Mouse (Mus musculus) frontal cortex, postnatal 25 days (tissue): Measurements from ENCODE around the gene Gm5565.
"Not testable (repeated sequence)": the region's sequence is repeated elsewhere in the genome, so short reads cannot be mapped to it uniquely, and the experiment has no call there.

ENCODE experiments used
- DNase-seq, 2 experiments: peaks; one replicate each; pipeline ENCODE4 v3.0.0; 2022; ENCODE audit warnings: low spot score in 2 of 2

Gm5565 gene

DNA sequence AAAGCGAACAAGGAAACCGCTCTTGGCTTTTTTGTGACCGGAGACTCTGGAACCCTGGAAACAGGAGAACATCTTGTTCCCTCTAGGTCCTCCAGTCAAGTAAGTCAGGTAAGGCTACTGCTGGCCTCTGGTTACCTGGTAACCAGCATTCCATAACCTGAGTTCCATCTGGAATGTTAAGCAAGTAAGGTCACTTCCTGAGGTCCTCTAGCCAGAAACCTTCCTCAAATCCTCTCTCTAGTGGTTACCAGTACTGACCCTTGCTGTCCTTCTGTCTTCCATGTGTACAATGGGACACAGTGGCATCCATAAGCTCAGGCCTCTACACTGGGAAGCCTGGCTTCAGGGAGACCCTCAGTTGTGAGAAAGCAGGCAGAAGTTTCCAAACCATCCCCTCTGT, at the start of gene Gm5565:
TSS of gene Gm5565 (minus strand) at position 101 of the 400 bp plus-strand sequence.
- DNase-seq: not testable (repeated sequence)

DNA sequence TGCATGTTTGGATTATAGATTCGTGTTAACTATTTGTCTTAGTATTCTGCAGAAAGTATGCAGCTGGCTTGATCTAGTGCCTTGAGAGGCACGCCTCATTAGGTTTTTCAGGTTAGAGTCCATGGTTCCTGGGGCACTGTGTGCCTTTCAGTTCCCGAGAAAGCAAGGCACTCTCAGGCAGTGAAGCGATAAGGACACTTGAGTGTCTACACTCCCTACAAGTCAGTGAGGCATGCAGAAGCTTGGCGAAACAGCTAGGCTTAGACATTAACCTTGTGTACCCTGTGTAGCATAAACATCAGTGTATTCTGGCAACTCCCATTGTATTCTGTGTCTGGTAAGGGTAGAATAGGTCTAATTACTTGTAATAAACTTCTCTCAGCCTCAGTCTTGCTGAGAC, 45.2 kb upstream of the Gm5565 start:
- DNase-seq: no peak

DNA sequence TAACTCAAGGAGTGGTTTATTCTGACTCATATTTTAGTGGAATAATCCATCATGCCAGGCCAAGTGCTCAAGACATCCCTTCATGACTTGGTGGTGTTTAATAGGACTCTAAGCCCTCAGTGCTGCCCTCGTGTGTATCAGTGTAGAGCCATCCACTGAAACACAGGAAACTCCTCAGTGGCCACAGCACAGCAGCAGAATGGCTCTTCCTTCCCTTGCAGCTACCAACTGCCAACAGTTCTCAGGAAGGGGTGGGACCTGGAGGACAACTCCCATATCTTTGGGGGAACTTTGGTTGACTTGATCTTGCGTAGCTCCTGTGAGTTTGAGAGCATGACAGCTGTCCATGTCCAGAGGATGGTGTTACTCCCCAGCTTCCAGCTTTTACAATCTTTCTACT, 43.6 kb upstream of the Gm5565 start:
- no peak for DNase-seq

DNA sequence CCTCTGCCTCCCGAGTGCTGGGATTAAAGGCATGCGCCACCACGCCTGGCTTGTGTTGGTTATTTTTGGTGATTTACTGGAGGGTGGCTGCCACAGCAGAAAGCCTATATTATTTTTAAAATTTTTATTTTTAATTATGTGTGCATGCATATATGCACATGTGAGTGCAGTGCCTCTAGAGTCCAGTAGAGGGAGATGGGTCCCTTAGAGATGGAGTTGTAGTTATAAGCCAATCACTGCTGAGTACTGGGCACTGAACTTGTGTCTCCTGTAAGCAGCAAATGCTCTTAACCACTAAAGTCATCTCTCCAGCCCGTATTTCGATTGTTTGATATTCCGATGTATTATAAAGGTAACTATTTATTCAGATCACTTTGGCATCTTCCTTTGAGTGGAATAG, 40.2 kb upstream of the Gm5565 start:
- no peak for DNase-seq

DNA sequence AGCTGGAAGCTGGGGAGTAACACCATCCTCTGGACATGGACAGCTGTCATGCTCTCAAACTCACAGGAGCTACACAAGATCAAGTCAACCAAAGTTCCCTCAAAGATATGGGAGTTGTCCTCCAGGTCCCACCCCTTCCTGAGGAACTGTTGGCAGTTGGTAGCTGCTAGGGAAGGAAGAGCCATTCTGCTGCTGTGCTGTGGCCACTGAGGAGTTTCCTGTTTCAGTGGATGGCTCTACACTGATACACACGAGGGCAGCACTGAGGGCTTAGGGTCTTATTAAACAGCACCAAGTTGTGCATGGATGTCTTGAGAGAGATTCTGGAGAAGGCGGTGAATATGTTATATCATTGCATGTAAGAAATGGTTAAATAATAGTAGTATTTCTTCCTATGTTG, 39.2 kb upstream of the Gm5565 start:
- DNase-seq: no peak

DNA sequence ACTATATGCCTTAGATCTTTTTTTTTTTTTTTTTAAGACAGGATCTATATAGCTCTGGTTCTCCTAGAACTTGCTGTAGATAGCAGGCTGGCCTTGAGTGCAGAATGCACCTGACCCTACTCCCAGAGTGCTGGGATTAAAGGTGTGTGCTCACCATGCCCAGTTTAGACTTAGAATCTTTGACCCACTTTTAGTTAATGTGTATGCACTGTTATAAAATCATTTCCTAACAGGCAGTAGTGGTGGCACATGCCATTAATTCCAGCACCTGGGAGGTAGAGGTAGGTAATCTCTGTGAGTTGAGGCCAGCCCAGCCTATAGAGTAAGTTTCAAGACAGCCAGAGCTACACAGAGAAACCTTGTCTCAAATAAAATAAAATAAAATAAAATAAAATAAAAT, 38.7 kb upstream of the Gm5565 start:
- DNase-seq: no peak

DNA sequence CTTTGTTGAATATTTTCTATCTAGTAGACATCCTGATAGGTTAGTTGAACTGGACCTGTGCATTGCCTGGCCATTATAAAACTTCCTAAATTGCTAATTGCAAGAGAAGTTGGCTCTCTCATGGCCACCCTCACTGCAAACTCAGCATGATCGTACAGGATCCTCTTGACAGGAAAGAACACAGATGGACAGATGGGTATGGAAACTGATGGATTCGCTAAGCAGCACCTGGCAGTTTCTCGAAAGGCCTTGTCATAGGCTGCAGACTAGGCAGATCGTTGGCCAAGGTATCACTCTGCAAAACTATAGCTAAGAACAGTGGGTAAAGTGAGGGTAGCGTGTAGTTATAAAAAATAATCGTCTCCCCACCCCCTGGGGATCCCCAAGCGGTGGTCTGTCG, 33.0 kb upstream of the Gm5565 start:
- no peak for DNase-seq

DNA sequence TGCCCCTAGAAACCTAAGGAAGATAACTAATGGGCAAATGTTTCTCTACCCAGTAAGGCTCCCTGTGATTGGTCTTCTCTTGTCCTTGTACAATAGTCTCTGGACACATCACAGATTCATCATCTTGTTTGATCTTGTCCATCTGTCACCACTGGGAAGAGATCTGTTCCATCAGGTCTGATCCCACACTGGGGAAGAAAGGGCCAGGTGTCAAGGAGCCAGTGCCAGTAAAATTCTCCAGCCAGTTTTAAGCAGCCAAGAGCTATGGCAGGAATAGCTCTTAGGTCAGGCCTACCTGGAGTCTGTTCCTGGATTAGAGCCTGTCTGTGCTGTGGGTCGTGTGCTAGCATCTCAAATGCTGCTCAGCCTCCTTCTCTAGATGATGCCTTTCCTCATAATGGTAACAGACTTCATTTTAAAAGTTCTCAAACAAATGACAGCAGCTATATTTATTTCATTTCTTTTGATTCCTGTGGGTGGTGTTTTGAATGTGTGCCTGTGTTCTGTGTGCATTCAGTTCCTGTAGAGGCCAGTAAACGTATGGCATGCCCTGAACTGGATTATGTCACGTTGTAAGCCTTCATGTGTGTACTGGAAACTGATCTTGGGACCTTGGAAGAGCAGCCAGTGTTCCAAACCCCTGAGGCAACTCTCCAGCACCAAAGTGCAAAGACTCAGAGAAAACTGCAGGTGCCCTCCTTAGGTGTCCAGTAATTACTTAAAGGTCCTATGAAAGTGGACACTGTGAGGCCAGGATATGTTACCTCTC, 30.3 kb upstream of the Gm5565 start:
- DNase-seq: no peak

DNA sequence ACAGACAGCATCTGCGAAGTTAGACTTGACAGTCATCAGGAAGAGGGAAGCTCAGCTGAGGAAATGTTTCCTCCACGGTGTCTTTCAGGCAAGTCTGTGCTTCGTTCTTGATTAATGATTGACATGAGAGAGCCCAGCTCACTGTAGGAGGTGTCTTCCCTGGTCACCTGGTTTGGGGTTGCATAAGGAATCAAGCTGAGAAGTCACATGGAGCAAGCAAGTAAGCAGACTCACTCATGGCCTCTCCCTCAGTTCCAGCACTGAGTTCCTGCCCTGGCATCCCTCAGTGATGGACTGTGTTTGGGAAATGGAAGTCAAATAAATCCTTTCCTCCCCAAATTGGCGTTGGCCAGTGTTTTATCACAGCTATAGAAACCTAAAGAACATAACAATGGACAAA, 29.8 kb upstream of the Gm5565 start:
- no peak for DNase-seq

DNA sequence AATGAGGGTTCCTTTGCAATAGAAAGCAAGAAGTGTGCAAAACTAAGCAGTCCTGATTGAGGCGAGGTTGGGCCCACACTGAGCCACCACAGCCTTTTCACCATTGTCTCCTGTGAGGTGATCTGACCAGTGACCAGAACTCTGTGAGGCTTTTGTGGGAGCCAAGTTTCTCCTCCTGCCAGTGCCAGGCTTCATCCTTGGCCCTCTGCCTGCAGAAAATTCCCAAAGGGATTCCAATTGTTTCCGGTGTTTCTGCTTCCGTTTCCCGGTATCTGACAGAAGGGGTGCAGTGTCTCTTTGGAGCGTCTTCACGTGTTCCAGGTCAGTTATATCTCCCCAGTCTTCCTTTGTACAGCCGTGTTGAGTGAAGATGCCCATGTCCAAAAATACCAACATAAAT, 28.4 kb upstream of the Gm5565 start:
- no peak for DNase-seq

DNA sequence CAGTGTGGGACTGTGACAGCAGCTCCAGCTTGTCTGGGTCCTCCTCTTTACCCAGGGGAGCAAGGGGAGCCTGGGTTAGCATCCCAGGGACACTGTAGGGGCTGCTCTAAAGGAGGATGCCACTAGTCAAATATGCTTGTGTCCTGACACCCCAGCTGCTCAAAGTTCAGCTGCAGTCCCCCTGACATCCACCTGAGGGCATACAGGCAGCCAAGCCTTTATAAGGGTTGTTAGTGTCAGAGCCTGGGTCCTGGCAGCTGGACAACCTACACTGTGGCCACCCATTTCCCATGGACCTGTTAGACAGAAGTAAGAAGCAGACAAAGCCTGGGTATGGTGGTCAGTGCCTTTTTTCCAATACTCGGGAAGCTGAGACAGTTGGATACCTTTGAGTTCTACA, 27.8 kb upstream of the Gm5565 start:
- no peak for DNase-seq

DNA sequence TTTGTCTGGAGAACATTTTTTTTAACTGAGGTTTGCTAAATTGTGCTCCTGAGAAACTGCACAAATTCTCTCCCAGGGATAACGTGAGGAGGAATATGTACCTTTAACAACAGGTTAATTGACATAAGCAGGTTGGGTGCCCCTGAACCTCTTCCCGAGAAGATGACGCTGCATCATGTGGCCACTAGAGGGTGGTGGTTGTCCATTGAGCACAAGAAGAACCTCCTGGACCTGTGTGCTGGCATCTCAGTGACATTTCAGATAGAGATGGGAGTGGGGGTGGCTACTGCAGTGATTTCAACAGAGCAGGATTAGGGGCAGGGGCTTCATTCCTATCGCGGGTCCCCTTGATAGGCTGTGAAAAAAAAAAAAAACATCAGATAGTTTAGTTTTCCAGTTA, 27.1 kb upstream of the Gm5565 start:
- peak; percentile 43 to 58 for DNase-seq

DNA sequence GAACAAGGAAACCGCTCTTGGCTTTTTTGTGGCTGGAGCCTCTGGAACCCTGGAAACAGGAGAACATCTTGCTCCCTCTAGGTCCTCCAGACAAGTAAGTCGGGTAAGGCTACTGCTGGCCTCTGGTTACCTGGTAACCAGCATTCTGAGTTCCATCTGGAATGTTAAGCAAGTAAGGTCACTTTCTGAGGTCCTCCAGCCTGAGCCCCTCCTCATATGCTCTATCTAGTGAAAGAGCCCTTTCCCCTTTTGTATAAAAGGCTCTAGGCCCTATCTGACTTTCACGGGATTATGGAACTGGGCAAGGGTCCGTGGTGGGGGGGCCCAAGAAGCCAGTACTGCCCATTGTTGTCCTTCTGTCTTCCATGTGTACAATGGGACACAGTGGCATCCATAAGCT, 24.9 kb upstream of the Gm5565 start, which contains the start of gene 1700001J03Rik:
TSS of gene 1700001J03Rik (minus strand) at position 101 of the 400 bp plus-strand sequence.
- not testable (repeated sequence) for DNase-seq

DNA sequence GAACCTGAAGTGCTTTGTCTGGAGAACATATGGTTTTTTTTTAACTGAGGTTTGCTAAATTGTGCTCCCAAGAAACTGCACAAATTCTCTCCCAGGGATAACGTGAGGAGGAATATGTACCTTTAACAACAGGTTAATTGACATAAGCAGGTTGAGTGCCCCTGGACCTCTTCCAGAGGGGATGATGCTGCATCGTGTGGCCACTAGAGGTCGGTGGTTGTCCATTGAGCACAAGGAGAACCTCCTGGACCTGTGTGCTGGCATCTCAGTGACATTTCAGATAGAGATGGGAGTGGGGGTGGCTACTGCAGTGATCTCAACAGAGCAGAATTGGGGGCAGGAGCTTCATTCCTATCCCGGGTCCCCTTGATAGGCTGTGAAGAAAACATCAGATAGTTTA, 12.4 kb upstream of the Gm5565 start:
- DNase-seq: not testable (repeated sequence)

DNA sequence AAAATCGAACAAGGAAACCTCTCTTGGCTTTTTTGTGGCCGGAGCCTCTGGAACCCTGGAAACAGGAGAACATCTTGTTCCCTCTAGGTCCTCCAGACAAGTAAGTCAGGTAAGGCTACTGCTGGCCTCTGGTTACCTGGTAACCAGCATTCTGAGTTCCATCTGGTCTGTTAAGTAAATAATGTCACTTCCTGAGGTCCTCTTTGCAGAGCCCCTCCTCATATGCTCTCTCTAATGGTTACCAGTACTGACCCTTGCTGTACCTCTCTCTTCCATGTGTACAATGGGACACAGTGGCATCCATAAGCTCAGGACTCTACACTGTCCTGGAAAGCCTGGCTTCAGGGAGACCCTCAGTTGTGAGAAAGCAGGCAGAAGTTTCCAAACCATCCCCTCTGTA, 10.3 kb upstream of the Gm5565 start, which contains the start of gene Gm6309:
TSS of gene Gm6309 (minus strand) at position 101 of the 400 bp plus-strand sequence.
- DNase-seq: not testable (repeated sequence)

DNA sequence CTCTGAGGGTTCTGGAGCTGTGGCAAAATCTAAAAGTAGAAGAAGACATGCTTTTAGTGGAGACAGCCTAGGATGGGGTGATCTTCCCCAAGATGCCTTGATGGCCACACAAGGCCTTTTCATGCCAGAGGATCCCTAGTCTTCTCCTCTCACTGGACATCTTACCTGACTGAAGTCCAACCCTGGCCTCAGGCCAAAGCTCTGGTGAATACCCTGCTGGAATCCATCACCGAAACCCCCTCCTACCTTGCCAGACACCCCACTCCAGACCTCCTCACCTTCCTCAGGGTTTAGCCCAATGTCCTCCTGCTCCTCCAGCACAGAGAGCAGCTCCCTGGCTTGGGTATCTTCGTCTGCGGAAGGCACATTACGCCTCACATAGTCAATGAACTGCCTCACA, 2.0 kb downstream of the Gm5565 start:
- DNase-seq: not testable (repeated sequence)

DNA sequence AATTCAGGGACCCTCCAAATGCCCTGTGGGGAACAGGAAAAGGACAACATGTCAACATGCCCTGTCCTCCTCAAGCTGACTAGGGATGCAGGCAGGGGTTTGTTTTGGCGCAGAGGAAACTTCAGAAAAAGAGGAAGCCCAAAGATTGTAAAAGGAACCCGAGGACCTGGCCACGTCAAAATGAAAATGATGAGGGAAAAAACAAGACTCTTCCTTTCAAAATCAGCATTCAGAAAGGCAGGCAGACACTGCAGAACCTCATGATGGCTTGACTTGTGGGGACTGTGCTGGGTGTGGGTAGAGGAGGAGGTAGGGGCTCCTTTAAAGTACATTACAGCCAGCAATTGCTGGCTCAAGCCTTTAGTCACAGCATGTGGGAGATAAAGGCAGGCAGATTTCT, 9.9 kb downstream of the Gm5565 start:
- DNase-seq: no peak

DNA sequence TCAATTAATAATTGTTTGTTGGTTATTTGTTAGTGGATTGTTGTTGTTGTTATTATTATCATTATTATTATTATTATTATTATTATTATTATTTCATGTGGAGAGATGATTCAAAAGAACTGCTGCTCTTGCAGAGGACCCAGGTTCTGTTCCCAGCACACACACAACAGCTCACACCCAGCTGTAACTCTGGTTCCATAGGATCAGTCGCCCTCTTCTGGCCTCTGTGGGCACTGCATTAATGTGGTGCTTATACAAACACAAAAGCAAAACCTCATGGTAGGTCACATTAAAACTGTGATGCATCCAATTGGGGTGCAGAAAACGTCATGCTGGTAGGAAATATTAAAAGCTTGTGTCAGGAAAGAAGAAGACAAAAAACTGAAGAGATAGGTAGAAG, 12.4 kb downstream of the Gm5565 start:
- no peak for DNase-seq
